Mouse (Mus musculus) 3134 (cell line): ENCODE results near the gene Cfap298.

ENCODE experiments used
- DNase-seq: peaks from one replicate; pipeline ENCODE4 v3.0.0-alpha.2; 2011; ENCODE audit warnings: low spot score; ENCODE audit not compliant: insufficient read length; ENCODE audit errors: extremely low read depth

Cfap298 gene

DNA sequence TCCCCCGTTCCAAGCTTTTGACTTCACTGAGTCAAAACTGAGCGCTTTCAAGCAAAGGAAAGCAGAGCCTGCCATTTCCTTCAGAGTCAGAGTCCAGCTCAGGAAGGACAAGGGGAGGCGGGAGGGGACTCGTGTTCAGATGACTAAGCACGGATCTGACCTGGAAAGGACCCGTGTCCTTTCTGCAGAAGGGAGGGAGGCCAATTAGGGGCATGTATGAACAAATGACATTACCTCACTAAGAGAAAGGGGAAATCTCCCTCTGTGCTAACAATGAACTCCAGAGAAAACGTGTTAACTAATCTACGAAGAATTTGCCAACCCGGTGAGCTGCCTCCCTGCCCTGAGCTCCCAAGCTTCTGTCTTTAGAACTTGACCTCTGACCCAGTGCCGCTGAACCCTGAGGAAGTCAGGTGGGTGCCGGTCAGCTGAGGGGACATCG is 18.9 kb downstream of the Cfap298 start:
- no peak for DNase-seq

DNA sequence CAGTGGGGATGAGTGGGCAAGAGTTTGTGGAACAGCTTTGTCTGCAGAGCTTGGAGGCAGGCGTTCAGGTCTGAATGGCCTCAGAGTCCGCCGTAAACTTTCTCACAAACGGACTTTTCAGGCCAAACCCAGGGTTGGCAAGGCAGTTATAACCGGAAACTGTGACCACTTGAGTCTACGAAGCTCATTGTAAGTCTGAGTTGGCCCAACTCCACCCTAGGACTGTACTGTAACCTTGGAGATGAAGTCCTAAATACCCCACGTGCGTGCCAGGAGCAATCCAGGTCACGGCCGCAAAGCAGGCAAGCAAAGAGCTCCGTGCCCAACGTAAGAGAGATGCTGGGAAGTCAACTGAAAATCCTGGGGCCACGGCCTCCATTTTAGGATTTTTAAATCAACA is 23.1 kb downstream of the Cfap298 start:
- no peak for DNase-seq

GRCm38 (mm10) chr16:90910855-90911533 is 23.9 kb downstream of the Cfap298 start:
- no peak for DNase-seq

GRCm38 (mm10) chr16:90907250-90907649 is 27.7 kb downstream of the Cfap298 start:
- no peak for DNase-seq

DNA sequence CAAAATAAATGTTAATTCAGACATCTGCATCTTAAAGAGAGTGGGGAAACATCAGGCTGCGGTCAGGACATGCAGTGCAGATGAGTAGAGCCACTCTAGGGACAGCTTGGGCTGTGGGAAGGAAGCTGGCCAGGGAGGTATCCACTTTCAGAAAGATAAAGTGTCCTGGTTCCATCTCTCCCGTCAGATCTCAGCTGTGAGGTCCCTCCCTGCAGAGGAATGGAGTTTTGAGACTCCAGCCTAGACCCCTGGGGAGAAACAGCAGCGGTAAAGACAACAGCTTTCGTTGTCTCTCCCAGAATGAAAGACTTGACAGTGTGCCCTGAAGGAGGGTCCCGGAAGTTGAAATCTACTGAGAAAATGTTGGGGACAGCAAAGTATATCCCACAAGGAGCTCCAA is 31.6 kb downstream of the Cfap298 start:
- no peak for DNase-seq

- DNase-seq, result no peak
These were observed 33.5 kb downstream of the Cfap298 start for GRCm38 (mm10) chr16:90901364-90901763.

DNA sequence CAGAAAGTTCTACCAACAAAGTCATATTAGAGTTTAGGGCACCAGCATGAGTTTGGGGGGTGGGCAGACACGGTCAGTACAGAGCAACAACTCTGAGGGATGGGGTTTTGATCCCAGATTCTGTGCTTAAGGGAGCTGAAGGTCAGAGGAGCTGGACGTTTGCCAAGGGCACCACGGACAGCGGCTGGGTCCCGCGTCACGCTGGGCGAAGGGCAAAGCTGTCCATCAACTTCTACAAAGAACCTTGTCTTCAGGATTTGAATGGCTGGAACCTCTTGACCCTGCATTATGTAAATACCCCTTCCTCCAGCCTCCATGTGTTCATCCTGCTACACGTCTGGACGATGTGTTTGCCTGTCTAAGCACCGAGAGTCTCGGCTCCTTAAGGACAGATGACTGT is 35.4 kb downstream of the Cfap298 start:
- DNase-seq, result no peak

- peak; percentile 71 for DNase-seq
These were observed 37.3 kb downstream of the Cfap298 start for GRCm38 (mm10) chr16:90897651-90898050.

GRCm38 (mm10) chr16:90893792-90894191 is 41.1 kb downstream of the Cfap298 start:
- no peak for DNase-seq

- no peak for DNase-seq
These were observed 41.9 kb downstream of the Cfap298 start for GRCm38 (mm10) chr16:90893019-90893418.

DNA sequence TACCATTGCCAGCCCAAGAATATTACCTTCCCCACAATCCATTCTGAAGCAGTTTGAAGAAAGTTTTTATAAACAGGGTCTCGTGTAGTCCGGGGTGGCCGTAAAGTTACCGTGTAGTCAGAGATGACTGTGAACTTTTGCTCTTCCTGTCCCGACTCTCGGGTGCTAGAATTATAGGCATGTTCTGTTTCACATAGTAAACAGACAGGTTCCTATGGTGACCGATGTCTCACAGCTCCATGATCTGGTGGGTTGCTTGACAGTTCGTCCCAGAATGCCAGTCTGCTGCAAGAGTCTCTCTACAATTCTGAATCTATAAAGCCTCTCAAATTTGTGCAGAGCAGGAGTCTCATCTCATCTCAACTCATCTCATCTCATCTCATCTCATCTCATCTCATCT is 42.8 kb downstream of the Cfap298 start:
- no peak for DNase-seq

GRCm38 (mm10) chr16:90891601-90892000 is 43.3 kb downstream of the Cfap298 start:
- DNase-seq, result no peak

GRCm38 (mm10) chr16:90890683-90891082 is 44.2 kb downstream of the Cfap298 start:
- no peak for DNase-seq

DNA sequence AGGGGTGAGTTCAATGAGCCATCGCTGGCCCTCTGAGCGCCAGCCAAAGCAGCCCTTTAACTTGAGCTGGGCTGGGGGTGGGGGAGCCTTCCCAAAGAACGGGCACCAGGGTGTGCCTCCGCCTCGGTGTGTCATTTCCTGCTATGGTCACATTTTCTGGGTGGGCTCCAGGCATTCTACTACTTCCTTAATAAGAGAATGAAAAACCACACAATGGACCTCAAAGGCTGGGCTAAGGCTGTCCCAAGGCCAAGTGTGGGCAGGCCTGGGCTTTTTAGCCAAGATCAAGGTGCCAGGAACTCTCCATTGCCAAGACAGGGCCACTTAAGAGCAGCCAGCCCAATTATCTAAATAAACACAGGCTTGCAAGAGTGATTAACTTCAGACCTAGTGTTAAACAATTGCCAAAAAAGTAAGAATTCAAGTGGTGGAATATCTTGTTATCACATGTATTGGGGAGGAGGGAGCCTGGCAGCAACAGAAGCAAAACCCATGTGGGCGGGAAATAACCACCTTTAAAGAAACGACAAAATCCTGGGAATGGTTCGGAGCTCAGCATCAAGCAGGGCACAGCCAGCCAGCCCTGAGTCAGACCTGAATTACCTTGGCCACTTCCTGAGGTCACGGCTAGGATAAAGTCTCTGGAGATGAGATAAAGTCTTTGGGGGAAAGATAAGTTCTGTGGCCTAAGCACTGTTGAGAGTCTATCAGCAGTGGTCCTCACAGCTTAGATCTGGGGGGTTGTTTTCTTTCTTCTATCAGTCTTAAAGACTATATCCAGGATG is 48.9 kb downstream of the Cfap298 start:
- DNase-seq, result peak; percentile 92

DNA sequence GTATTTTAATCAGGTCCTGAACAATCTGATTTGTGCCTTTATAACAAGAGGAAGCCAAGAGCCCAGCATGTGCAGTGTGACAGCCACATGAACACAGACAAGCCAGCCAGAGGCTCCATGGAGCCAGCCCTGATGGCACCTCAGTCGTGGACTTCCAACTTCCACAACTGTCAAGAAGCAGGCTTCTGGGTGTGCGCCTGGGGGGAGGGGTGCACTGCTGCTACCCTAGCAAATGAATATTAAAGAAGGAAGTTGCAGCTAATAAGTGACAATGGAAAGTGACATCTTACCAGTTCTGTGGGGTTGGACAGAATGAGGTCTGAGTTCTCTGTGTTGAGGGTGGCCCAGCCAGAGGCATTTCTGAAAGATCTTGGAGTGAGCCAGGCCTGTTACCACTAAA is 49.6 kb downstream of the Cfap298 start:
- DNase-seq, result no peak

- peak; percentile 77 for DNase-seq
These were observed 52.4 kb downstream of the Cfap298 start for GRCm38 (mm10) chr16:90882501-90882977.

DNA sequence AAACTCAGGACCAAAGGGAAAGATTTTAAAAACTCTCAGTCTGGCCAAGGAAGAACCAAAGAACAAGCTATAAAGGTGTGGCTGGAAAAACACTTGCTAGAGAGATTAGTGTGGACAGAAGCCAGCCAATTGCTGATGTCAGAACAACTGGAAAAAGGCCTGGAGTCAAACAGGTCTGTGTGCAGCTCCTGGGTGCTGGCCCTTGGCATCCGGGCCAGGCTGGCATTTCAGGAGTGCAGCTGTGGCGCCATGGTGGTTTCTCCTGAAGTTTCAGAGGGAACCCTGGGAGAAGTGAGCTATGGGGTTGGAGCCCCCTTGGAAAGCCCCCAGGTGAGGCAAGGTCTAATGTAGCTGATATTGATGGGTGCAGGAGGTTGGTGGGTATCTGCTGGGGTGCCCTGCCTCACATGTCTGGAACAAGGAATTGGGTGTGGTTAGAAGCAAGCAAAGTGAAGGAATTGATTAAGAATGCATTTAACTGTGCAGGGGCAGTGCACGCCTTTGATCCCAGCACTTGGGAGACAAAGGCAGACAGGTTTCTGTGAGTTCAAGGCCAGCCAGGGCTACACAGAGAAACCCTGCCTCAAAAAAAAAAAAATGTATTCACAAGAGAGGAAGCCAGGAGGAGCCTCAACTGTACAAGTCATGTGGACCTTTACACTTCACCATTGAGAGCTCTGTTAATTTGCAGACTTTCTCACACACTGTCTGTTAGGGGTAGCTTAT is 56.6 kb downstream of the Cfap298 start:
- no peak for DNase-seq
